Mouse (Mus musculus) layer of hippocampus, adult 9-10 months (tissue): ENCODE data around the gene Mical1.

Experiments
- DNase-seq: peaks from one replicate; pipeline ENCODE4 v3.0.0; 2022; ENCODE audit warnings: low spot score

Gene Mical1

GRCm38 (mm10) chr10:41476171-41477017 lies at the start of gene Mical1:
Gene Mical1, plus strand, starts transcription at chr10:41476314.
- no peak for DNase-seq

GRCm38 (mm10) chr10:41426368-41426767 lies 49.7 kb upstream of the Mical1 start:
- DNase-seq, result no peak

- DNase-seq, result no peak
Measured at GRCm38 (mm10) chr10:41434624-41435023, 41.5 kb upstream of the Mical1 start.

GRCm38 (mm10) chr10:41435141-41435540 lies 41.0 kb upstream of the Mical1 start:
- DNase-seq, result no peak

- DNase-seq, result no peak
Measured at GRCm38 (mm10) chr10:41448216-41448615, 27.9 kb upstream of the Mical1 start.

- DNase-seq, result no peak
Measured at GRCm38 (mm10) chr10:41449684-41450083, 26.4 kb upstream of the Mical1 start.

GRCm38 (mm10) chr10:41450137-41450670 lies 25.9 kb upstream of the Mical1 start, which contains the start of gene Zbtb24:
Gene Zbtb24, plus strand, starts transcription at chr10:41450383.
- DNase-seq, result peak; percentile 85

- no peak for DNase-seq
Measured at GRCm38 (mm10) chr10:41450780-41451522, 25.2 kb upstream of the Mical1 start.

- DNase-seq, result no peak
Measured at GRCm38 (mm10) chr10:41451656-41452055, 24.5 kb upstream of the Mical1 start.

GRCm38 (mm10) chr10:41452791-41453190 lies 23.3 kb upstream of the Mical1 start:
- no peak for DNase-seq

- DNase-seq, result no peak
Measured at GRCm38 (mm10) chr10:41459990-41460389, 16.1 kb upstream of the Mical1 start.

GRCm38 (mm10) chr10:41460501-41460900 lies 15.6 kb upstream of the Mical1 start:
- no peak for DNase-seq

GRCm38 (mm10) chr10:41461057-41461722 lies 14.9 kb upstream of the Mical1 start:
- DNase-seq, result no peak

GRCm38 (mm10) chr10:41464401-41464955 lies 11.6 kb upstream of the Mical1 start:
- no peak for DNase-seq

GRCm38 (mm10) chr10:41467325-41467724 lies 8.8 kb upstream of the Mical1 start:
- DNase-seq, result no peak

GRCm38 (mm10) chr10:41470693-41471092 lies 5.4 kb upstream of the Mical1 start:
- no peak for DNase-seq

GRCm38 (mm10) chr10:41472534-41472933 lies 3.6 kb upstream of the Mical1 start:
- no peak for DNase-seq

GRCm38 (mm10) chr10:41472962-41473481 lies 3.1 kb upstream of the Mical1 start:
- DNase-seq, result no peak

- DNase-seq, result no peak
Measured at GRCm38 (mm10) chr10:41473782-41474468, 2.2 kb upstream of the Mical1 start.

- DNase-seq, result no peak
Measured at GRCm38 (mm10) chr10:41474981-41475391, 1.1 kb upstream of the Mical1 start.

GRCm38 (mm10) chr10:41477018-41477277 lies 834 bp downstream of the Mical1 start:
- DNase-seq, result no peak
